Mouse (Mus musculus) cortical plate, adult 2 months (tissue): ENCODE results near the gene Cox6b1.

Source experiments
- CTCF ChIP-seq: fragments of 200-500 bp; IDR thresholded peaks from 2 replicates; pipeline ENCODE4 v1.5.1; 2011; ENCODE audit warnings: mild to moderate bottlenecking, control low read depth, low read length; ENCODE audit not compliant: insufficient read depth; ENCODE audit errors: extremely low read depth
- POLR2A ChIP-seq: fragments of 200-500 bp; IDR thresholded peaks from 2 replicates; pipeline ENCODE4 v1.6.1; 2011; ENCODE audit warnings: mild to moderate bottlenecking, low read length, control low read depth; ENCODE audit not compliant: insufficient read depth; ENCODE audit errors: extremely low read depth

DNA sequence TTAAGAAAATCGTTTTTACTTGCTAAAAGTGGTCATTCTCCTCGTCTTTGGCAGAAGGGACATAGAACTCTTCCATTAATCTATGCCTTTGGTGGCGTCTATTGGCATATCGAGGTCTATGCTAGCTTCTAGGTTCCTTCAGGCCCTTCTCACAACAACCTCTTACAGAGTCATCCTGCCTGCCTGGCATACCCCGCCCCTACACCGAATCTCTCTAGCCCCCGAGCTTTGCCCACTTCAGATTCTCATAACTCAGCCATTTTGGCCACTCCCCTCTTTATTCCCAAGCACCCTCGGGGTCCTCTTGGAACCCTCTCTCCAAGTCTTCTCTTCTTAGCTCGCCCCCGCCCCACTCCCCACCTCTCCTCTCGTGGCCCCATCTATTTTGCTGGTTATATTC is 39.4 kb upstream of the Cox6b1 start:
- TF ChIP-seq CTCF = no peak
- no peak for TF ChIP-seq POLR2A
